Mouse (Mus musculus) liver, adult 2 months (tissue): Measurements from ENCODE around the gene Mpv17. TPM values are rescaled to one million over a fixed set of nuclear protein-coding genes. Genes with fewer than 3 reads are reported as not detected.

Experiments used
- DNase-seq: peaks from one replicate; pipeline ENCODE4 v3.0.0-alpha.2; 2011; ENCODE audit warnings: low read depth, low spot score; ENCODE audit errors: extremely low read depth
- H3K27ac ChIP-seq: fragments of 200-500 bp; replicated peaks from 2 replicates; pipeline ENCODE4 v1.5.1; 2012; ENCODE audit warnings: low read depth, mild to moderate bottlenecking, control low read depth, inconsistent platforms, low read length; ENCODE audit not compliant: insufficient read depth
- H3K27me3 ChIP-seq: fragments of 200-500 bp; 2 replicates; pipeline ENCODE4 v1.6.1; 2012; ENCODE audit warnings: mild to moderate bottlenecking, moderate library complexity, low read length, inconsistent platforms; ENCODE audit not compliant: control insufficient read depth, insufficient read depth
- H3K36me3 ChIP-seq: fragments of 200-500 bp; 2 replicates; pipeline ENCODE4 v1.6.1; 2012; ENCODE audit warnings: low read length, inconsistent platforms; ENCODE audit not compliant: control insufficient read depth, insufficient read depth
- H3K4me1 ChIP-seq: fragments of 200-500 bp; 2 replicates; pipeline ENCODE4 v1.6.1; 2011; ENCODE audit warnings: low read length; ENCODE audit not compliant: control insufficient read depth, insufficient read depth
- H3K4me3 ChIP-seq: fragments of 200-500 bp; 2 replicates; pipeline ENCODE4 v1.5.1; 2011; ENCODE audit warnings: low read depth, mild to moderate bottlenecking, control low read depth, low read length, moderate library complexity; ENCODE audit not compliant: insufficient read depth
- H3K79me2 ChIP-seq: fragments of 200-500 bp; 2 replicates; pipeline ENCODE4 v1.6.1; 2012; ENCODE audit warnings: inconsistent platforms, mild to moderate bottlenecking, low read length, moderate library complexity; ENCODE audit not compliant: control insufficient read depth, insufficient read depth
- H3K9ac ChIP-seq: fragments of 200-500 bp; 2 replicates; pipeline ENCODE4 v1.6.1; 2012; ENCODE audit warnings: low read depth, mild to moderate bottlenecking, control low read depth, inconsistent platforms, low read length
- CTCF ChIP-seq: fragments of 200-500 bp; IDR thresholded peaks from 2 replicates; pipeline ENCODE4 v1.5.1; 2011; ENCODE audit warnings: low read depth, low read length, control low read depth
- POLR2A ChIP-seq: fragments of 200-500 bp; IDR thresholded peaks from 2 replicates; pipeline ENCODE4 v1.6.1; 2011; ENCODE audit warnings: low read length, control low read depth; ENCODE audit not compliant: insufficient read depth; ENCODE audit errors: extremely low read depth
- WGBS: fragments of 180-500 bp; shearing (Covaris S2); methylation state at CpG from one replicate; pipeline ENCODE4 v1.1.7; 2018; 5-methylcytosine and 5-hydroxymethylcytosine counted together
- polyA plus RNA-seq: library from polyadenylated mRNA; depleted of rRNA; stranded (reverse); fragments of >200 nt; gene quantifications from 2 replicates; pipeline ENCODE4 v1.2.3, GENCODE M21; 2012
- total RNA-seq: library from RNA; depleted of rRNA; stranded (reverse); fragments of >200 nt; gene quantifications from 2 replicates; pipeline ENCODE4 v1.2.3, GENCODE M21; 2014

The Mpv17 gene
- total and polyA plus RNA-seq, 2 experiments, result 49.0 to 92.3 TPM

- no peaks in the 10 kb centered on the region for H3K27me3 ChIP-seq
- WGBS, result 95% methylated on average over 9 of the region's 9 CpGs
- H3K27ac ChIP-seq, result no peak overlapping the region
- no peak overlapping the region for H3K4me3 ChIP-seq
- H3K36me3 ChIP-seq, result peaks cover 23% of the 10 kb centered on the region; the same call in 1 of the 2 replicates
- DNase-seq, result no peak
- H3K79me2 ChIP-seq, result peaks cover 3% of the 10 kb centered on the region; the same call in 1 of the 2 replicates
- H3K9ac ChIP-seq, result no peak overlapping the region
- TF ChIP-seq CTCF (no peak), POLR2A (no peak)
- peaks cover 5% of the 10 kb centered on the region for H3K4me1 ChIP-seq
Observed at GRCm38 (mm10) chr5:31190201-31190600, 36.1 kb upstream of the Mpv17 start.

- DNase-seq, result no peak
- peaks cover 5% of the 10 kb centered on the region for H3K4me1 ChIP-seq
- no peak overlapping the region for H3K4me3 ChIP-seq
- peaks cover 3% of the 10 kb centered on the region; the same call in 1 of the 2 replicates for H3K79me2 ChIP-seq
- H3K27me3 ChIP-seq, result no peaks in the 10 kb centered on the region
- peaks cover 22% of the 10 kb centered on the region; the same call in 1 of the 2 replicates for H3K36me3 ChIP-seq
- no peak overlapping the region for H3K9ac ChIP-seq
- no peak overlapping the region for H3K27ac ChIP-seq
- no peak for TF ChIP-seq POLR2A
- TF ChIP-seq CTCF, result no peak
- WGBS, result 75% methylated on average over 4 of the region's 4 CpGs
Observed at GRCm38 (mm10) chr5:31188223-31188840, 34.3 kb upstream of the Mpv17 start.

DNA sequence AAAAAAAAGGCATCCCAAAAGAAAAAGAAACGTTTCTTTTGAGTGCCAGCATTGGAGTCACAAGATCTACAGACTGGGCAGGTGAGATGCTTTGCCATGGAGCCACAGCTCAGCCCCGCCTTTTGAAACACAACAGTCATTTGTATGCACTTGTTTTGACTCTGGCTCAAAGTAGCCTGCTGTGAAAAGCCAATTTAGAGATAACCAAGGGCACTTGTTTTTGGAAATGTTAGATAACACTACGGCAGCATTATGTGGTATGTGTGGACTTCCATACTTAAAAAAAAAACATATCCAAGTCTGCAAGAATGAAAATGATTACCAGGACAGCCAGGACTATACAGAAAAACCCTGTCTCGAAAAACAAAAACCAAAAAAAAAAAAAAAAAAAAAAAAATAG, 29.6 kb upstream of the Mpv17 start:
- Histone ChIP-seq H3K36me3 (peaks cover 17% of the 10 kb centered on the region; the same call in 1 of the 2 replicates), H3K4me3 (no peak overlapping the region), H3K27me3 (no peaks in the 10 kb centered on the region), H3K4me1 (peaks cover 3% of the 10 kb centered on the region; the same call in 1 of the 2 replicates), H3K79me2 (peaks cover 6% of the 10 kb centered on the region; the same call in 1 of the 2 replicates), H3K27ac (no peak overlapping the region), H3K9ac (no peak overlapping the region)
- DNase-seq, result no peak
- WGBS, result 62% methylated on average over 4 of the region's 4 CpGs
- TF ChIP-seq POLR2A, result no peak
- TF ChIP-seq CTCF, result no peak

GRCm38 (mm10) chr5:31181183-31181770, 27.2 kb upstream of the Mpv17 start:
- no peak overlapping the region for H3K27ac ChIP-seq
- H3K27me3 ChIP-seq, result no peaks in the 10 kb centered on the region
- H3K79me2 ChIP-seq, result peaks cover 16% of the 10 kb centered on the region; the same call in 1 of the 2 replicates
- no peak for DNase-seq
- H3K9ac ChIP-seq, result no peak overlapping the region
- TF ChIP-seq POLR2A (no peak), CTCF (no peak)
- WGBS, result 93% methylated on average over 9 of the region's 9 CpGs
- peaks cover 3% of the 10 kb centered on the region; the same call in 1 of the 2 replicates for H3K4me1 ChIP-seq
- H3K36me3 ChIP-seq, result no peaks in the 10 kb centered on the region
- H3K4me3 ChIP-seq, result no peak overlapping the region

GRCm38 (mm10) chr5:31179766-31180630, 25.9 kb upstream of the Mpv17 start, which contains the start of the genes Gm29609 and Gtf3c2:
Gene Gm29609 (minus strand): TSS chr5:31179911.
Gene Gtf3c2 (minus strand): TSS chr5:31180144.
- H3K27me3 ChIP-seq, result no peaks in the 10 kb centered on the region
- peaks cover 16% of the 10 kb centered on the region; the same call in 1 of the 2 replicates for H3K79me2 ChIP-seq
- H3K36me3 ChIP-seq, result no peaks in the 10 kb centered on the region
- DNase-seq, result peak; percentile 88
- TF ChIP-seq CTCF (no peak), POLR2A (peak; percentile 73)
- peak within 1 kb of the TSS; percentile 93 for H3K27ac ChIP-seq
- peaks cover 3% of the 10 kb centered on the region; the same call in 1 of the 2 replicates for H3K4me1 ChIP-seq
- H3K9ac ChIP-seq, result peak within 1 kb of the TSS; percentile 86
- WGBS, result under 1% methylated on average over 59 of the region's 59 CpGs
- H3K4me3 ChIP-seq, result peak within 1 kb of the TSS; percentile 91
